In genomic region chr12:77811276-77811675, GRCm38 (mm10) we compare ENCODE assay signal across 8 mouse cellular contexts.
DNase-seq lines count a peak whose midpoint lies in the region; ATAC-seq lines count a peak whose summit lies in the region.

No protein-coding gene starts in this region.

- no peak overlapping the region for H3K9ac ChIP-seq in midbrain, embryonic 16.5 days (ENCODE audit: low read depth, low read length)
- H3K9ac ChIP-seq in neural tube, embryonic 15.5 days (replicated peaks) = no peak overlapping the region

- no peak overlapping the region for H3K4me2 ChIP-seq in midbrain, embryonic 16.5 days (ENCODE audit: low read length)
- no peak overlapping the region for H3K4me2 ChIP-seq in neural tube, embryonic 15.5 days

- 0 out of 2 replicates have a peak, but pooled peaks have one; percentile 45 for ATAC-seq in frontal cortex, adult (ENCODE audit: low TSS enrichment)
- ATAC-seq in midbrain, embryonic 16.5 days = no peak
- no peak for ATAC-seq in neural tube, embryonic 15.5 days (ENCODE audit: low FRiP score)

- H3K4me3 ChIP-seq in midbrain, embryonic 10.5 days = no peak overlapping the region
- H3K4me3 ChIP-seq in midbrain, embryonic 16.5 days (ENCODE audit: low read depth, low read length) = no peak overlapping the region
- no peak overlapping the region for H3K4me3 ChIP-seq in embryonic facial prominence, embryonic 10.5 days
- H3K4me3 ChIP-seq in neural tube, embryonic 15.5 days (replicated peaks) = no peak overlapping the region

- DNase-seq in frontal cortex, postnatal 25 days (ENCODE audit: low spot score in 2 of 2) = no peak
- peak; percentile 38 for DNase-seq in midbrain, embryonic 10.5 days (ENCODE audit: low spot score)
- DNase-seq in NIH3T3 (ENCODE audit: low read depth) = peak; percentile 54
- DNase-seq in embryonic facial prominence, embryonic 10.5 days (ENCODE audit: low spot score) = peak; percentile 59
- DNase-seq in retina, postnatal 1 day = peak; percentile 59

- no peaks in the 10 kb centered on the region for H3K27me3 ChIP-seq in midbrain, embryonic 10.5 days (ENCODE audit: low read depth, poor library complexity, severe bottlenecking)
- no peaks in the 10 kb centered on the region for H3K27me3 ChIP-seq in midbrain, embryonic 16.5 days (ENCODE audit: control insufficient read depth, insufficient read depth, low read depth, low read length)
- H3K27me3 ChIP-seq in embryonic facial prominence, embryonic 10.5 days (replicated peaks; ENCODE audit: low read depth, poor library complexity, severe bottlenecking) = no peaks in the 10 kb centered on the region
- H3K27me3 ChIP-seq in neural tube, embryonic 15.5 days (replicated peaks) = no peaks in the 10 kb centered on the region

- 42% methylated on average over 2 of the region's 2 CpGs for WGBS in midbrain, embryonic 10.5 days
- 31% methylated on average over 2 of the region's 2 CpGs for WGBS in midbrain, embryonic 16.5 days
- WGBS in embryonic facial prominence, embryonic 10.5 days = 50% methylated on average over 2 of the region's 2 CpGs
- 37% methylated on average over 2 of the region's 2 CpGs for WGBS in neural tube, embryonic 15.5 days

- no peak overlapping the region for H3K27ac ChIP-seq in midbrain, embryonic 10.5 days (replicated peaks)
- no peak overlapping the region for H3K27ac ChIP-seq in midbrain, embryonic 16.5 days (ENCODE audit: low read length)
- H3K27ac ChIP-seq in embryonic facial prominence, embryonic 10.5 days (replicated peaks) = no peak overlapping the region
- no peak overlapping the region for H3K27ac ChIP-seq in neural tube, embryonic 15.5 days (replicated peaks)

- H3K36me3 ChIP-seq in midbrain, embryonic 10.5 days = no peaks in the 10 kb centered on the region
- no peaks in the 10 kb centered on the region for H3K36me3 ChIP-seq in midbrain, embryonic 16.5 days (ENCODE audit: control insufficient read depth, insufficient read depth, low read length)
- no peaks in the 10 kb centered on the region for H3K36me3 ChIP-seq in embryonic facial prominence, embryonic 10.5 days (replicated peaks)
- no peaks in the 10 kb centered on the region for H3K36me3 ChIP-seq in neural tube, embryonic 15.5 days

- H3K4me1 ChIP-seq in midbrain, embryonic 10.5 days = no peaks in the 10 kb centered on the region
- H3K4me1 ChIP-seq in midbrain, embryonic 16.5 days (ENCODE audit: control insufficient read depth, insufficient read depth, low read length) = no peaks in the 10 kb centered on the region
- H3K4me1 ChIP-seq in embryonic facial prominence, embryonic 10.5 days = 0 out of 2 replicates have a peak, but pooled peaks cover 4% of the 10 kb centered on the region
- H3K4me1 ChIP-seq in neural tube, embryonic 15.5 days = no peaks in the 10 kb centered on the region

- no peaks in the 10 kb centered on the region for H3K9me3 ChIP-seq in midbrain, embryonic 10.5 days (replicated peaks)
- no peaks in the 10 kb centered on the region for H3K9me3 ChIP-seq in midbrain, embryonic 16.5 days (replicated peaks; ENCODE audit: control insufficient read depth, low read length, poor library complexity, severe bottlenecking)
- no peaks in the 10 kb centered on the region for H3K9me3 ChIP-seq in embryonic facial prominence, embryonic 10.5 days
- no peaks in the 10 kb centered on the region for H3K9me3 ChIP-seq in neural tube, embryonic 15.5 days (replicated peaks)

Comparison
In these comparisons a context has a peak if more than half of its experiments do, and no peak if none do; other contexts are left out.
1. DNase-seq: peak in midbrain, embryonic 10.5 days (single experiment), NIH3T3 (single experiment), embryonic facial prominence, embryonic 10.5 days (single experiment) and retina, postnatal 1 day (single experiment); none in frontal cortex, postnatal 25 days (0 of 2).